In genomic region chr3:126324872-126325498, GRCm38 (mm10) we compare ENCODE assay signal across 20 mouse cellular contexts. TPM values are rescaled to one million over a fixed set of nuclear protein-coding genes. Genes with fewer than 3 reads are reported as not detected.
DNase-seq lines count a peak whose midpoint lies in the region; ATAC-seq and TF ChIP-seq lines count a peak whose summit lies in the region.
"Had no signal": no experiment of that assay in that cellular context is flagged by ENCODE, and none has a peak within 500 bp of the region (broad histone marks: within the 10 kb centered on the region; RNA-seq: fewer than 3 reads in every experiment).

No protein-coding gene starts in this region.

- H3K9ac ChIP-seq in forebrain, embryonic 12.5 days, result no peak overlapping the region
- no peak overlapping the region for H3K9ac ChIP-seq in forebrain, embryonic 15.5 days (replicated peaks)
- H3K9ac ChIP-seq in embryonic facial prominence, embryonic 14.5 days (ENCODE audit: low read depth, low read length), result no peak overlapping the region
- no peak overlapping the region for H3K9ac ChIP-seq in limb, embryonic 14.5 days (ENCODE audit: low read depth, low read length, severe bottlenecking)
- H3K9ac ChIP-seq: heart, embryonic 12.5 days; liver, embryonic 13.5 days had no signal

- peak; percentile 1 to 3 for DNase-seq in left cerebral cortex, postnatal 14 days (ENCODE audit: low spot score in 2 of 2)
- no peak for DNase-seq in left cerebral cortex, adult 11 months (ENCODE audit: low spot score)
- DNase-seq in embryonic facial prominence, embryonic 14.5 days (ENCODE audit: low spot score), result peak; percentile 45
- DNase-seq in limb, embryonic 14.5 days (ENCODE audit: low spot score), result peak; percentile 59
- no peak for DNase-seq in thymus, postnatal 25 days
- DNase-seq in testis, postnatal 10 days (ENCODE audit: low spot score), result no peak
- DNase-seq: cerebellum, adult 11-12 months; gastrocnemius, postnatal 10 days; kidney, adult 8-10 months; kidney, postnatal 36 days; liver, embryonic 13.5 days; lung, postnatal 10 days; right cerebral cortex, postnatal 25 days had no signal

- ATAC-seq in forebrain, embryonic 12.5 days (ENCODE audit: low FRiP score), result peak; percentile 39; the same call in 1 of the 2 replicates
- ATAC-seq in forebrain, embryonic 15.5 days (replicated peaks), result no peak
- ATAC-seq in embryonic facial prominence, embryonic 14.5 days (ENCODE audit: low read depth), result no peak; the same call in 1 of the 2 replicates
- ATAC-seq in limb, embryonic 14.5 days (ENCODE audit: low FRiP score, low read depth), result 0 out of 2 replicates have a peak, but pooled peaks have one; percentile 39

- TF ChIP-seq POLR2A in limb, embryonic 14.5 days (IDR thresholded peaks at IDR 0.05; ENCODE audit: borderline replicate concordance, extremely low read depth, insufficient read depth, insufficient read length), result no peak

- no peak overlapping the region for H3K4me3 ChIP-seq in forebrain, embryonic 12.5 days (replicated peaks)
- H3K4me3 ChIP-seq in forebrain, embryonic 15.5 days, result no peak overlapping the region
- H3K4me3 ChIP-seq in embryonic facial prominence, embryonic 14.5 days (ENCODE audit: low read depth, low read length), result no peak overlapping the region
- no peak overlapping the region for H3K4me3 ChIP-seq in limb, embryonic 14.5 days (replicated peaks; ENCODE audit: low read length)
- H3K4me3 ChIP-seq: heart, embryonic 12.5 days; liver, embryonic 13.5 days; megakaryocyte, embryonic 14.5 days had no signal

- WGBS in forebrain, embryonic 12.5 days, result 36% methylated on average over 4 of the region's 4 CpGs
- WGBS in forebrain, embryonic 15.5 days, result 29% methylated on average over 4 of the region's 4 CpGs
- 21% methylated on average over 4 of the region's 4 CpGs for WGBS in embryonic facial prominence, embryonic 14.5 days
- 29% methylated on average over 4 of the region's 4 CpGs for WGBS in limb, embryonic 14.5 days

- H3K36me3 ChIP-seq in forebrain, embryonic 12.5 days (replicated peaks), result no peaks in the 10 kb centered on the region
- no peaks in the 10 kb centered on the region for H3K36me3 ChIP-seq in forebrain, embryonic 15.5 days
- H3K36me3 ChIP-seq in embryonic facial prominence, embryonic 14.5 days (ENCODE audit: control insufficient read depth, insufficient read depth, low read length), result no peaks in the 10 kb centered on the region
- H3K36me3 ChIP-seq in limb, embryonic 14.5 days (ENCODE audit: control insufficient read depth, insufficient read depth, low read length), result no peaks in the 10 kb centered on the region
- H3K36me3 ChIP-seq: heart, embryonic 12.5 days; liver, embryonic 13.5 days had no signal

- H3K4me2 ChIP-seq in forebrain, embryonic 12.5 days, result no peak overlapping the region
- no peak overlapping the region for H3K4me2 ChIP-seq in forebrain, embryonic 15.5 days (replicated peaks)
- H3K4me2 ChIP-seq in embryonic facial prominence, embryonic 14.5 days (ENCODE audit: low read depth, low read length), result no peak overlapping the region
- H3K4me2 ChIP-seq in limb, embryonic 14.5 days (replicated peaks; ENCODE audit: low read depth, low read length, severe bottlenecking), result no peak overlapping the region
- H3K4me2 ChIP-seq: heart, embryonic 12.5 days; liver, embryonic 13.5 days had no signal

- H3K4me1 ChIP-seq in forebrain, embryonic 12.5 days, result peaks cover 5% of the 10 kb centered on the region
- peaks cover 10% of the 10 kb centered on the region; the same call in 1 of the 2 replicates for H3K4me1 ChIP-seq in forebrain, embryonic 15.5 days
- peaks cover 3% of the 10 kb centered on the region; the same call in 1 of the 2 replicates for H3K4me1 ChIP-seq in embryonic facial prominence, embryonic 14.5 days (ENCODE audit: control insufficient read depth, insufficient read depth, low read length)
- H3K4me1 ChIP-seq in limb, embryonic 14.5 days (ENCODE audit: control insufficient read depth, insufficient read depth, low read length), result peaks cover 11% of the 10 kb centered on the region; the same call in 1 of the 2 replicates
- H3K4me1 ChIP-seq: heart, embryonic 12.5 days; liver, embryonic 13.5 days; megakaryocyte, embryonic 14.5 days had no signal

- no peaks in the 10 kb centered on the region for H3K9me3 ChIP-seq in forebrain, embryonic 12.5 days
- no peaks in the 10 kb centered on the region for H3K9me3 ChIP-seq in forebrain, embryonic 15.5 days
- no peaks in the 10 kb centered on the region for H3K9me3 ChIP-seq in embryonic facial prominence, embryonic 14.5 days (ENCODE audit: control insufficient read depth, low read length)
- no peaks in the 10 kb centered on the region for H3K9me3 ChIP-seq in limb, embryonic 14.5 days (ENCODE audit: control insufficient read depth, low read length)
- H3K9me3 ChIP-seq: heart, embryonic 12.5 days; liver, embryonic 13.5 days had no signal

- intact Hi-C loops in left cerebral cortex, postnatal 14 days (cut with DNase I), result no loop called here

- H3K27me3 ChIP-seq in forebrain, embryonic 12.5 days, result no peaks in the 10 kb centered on the region
- H3K27me3 ChIP-seq in forebrain, embryonic 15.5 days, result no peaks in the 10 kb centered on the region
- H3K27me3 ChIP-seq in embryonic facial prominence, embryonic 14.5 days (replicated peaks; ENCODE audit: control insufficient read depth, insufficient read depth, low read length), result no peaks in the 10 kb centered on the region
- H3K27me3 ChIP-seq in limb, embryonic 14.5 days (ENCODE audit: control insufficient read depth, insufficient read depth, low read length), result no peaks in the 10 kb centered on the region
- H3K27me3 ChIP-seq: heart, embryonic 12.5 days; liver, embryonic 13.5 days; megakaryocyte, embryonic 14.5 days had no signal

- no peak overlapping the region for H3K27ac ChIP-seq in forebrain, embryonic 12.5 days
- H3K27ac ChIP-seq in forebrain, embryonic 15.5 days (replicated peaks), result no peak overlapping the region
- no peak overlapping the region for H3K27ac ChIP-seq in embryonic facial prominence, embryonic 14.5 days (replicated peaks; ENCODE audit: low read depth, low read length)
- H3K27ac ChIP-seq in limb, embryonic 14.5 days (replicated peaks; ENCODE audit: low read depth, low read length), result no peak overlapping the region
- H3K27ac ChIP-seq: liver, embryonic 13.5 days had no signal

RNA-seq across cellular contexts. Expression of gene Arsj, which starts 38.5 kb away (rescaled TPM):
- polyA plus RNA-seq in forebrain, embryonic 12.5 days (2016; fragmentation: Nextera tagmentation; extraction: Ambion mirVana), result 0.22 and 0.27 TPM in 2 replicates
- 0.11 and 0.14 TPM in 2 replicates for polyA plus RNA-seq in forebrain, embryonic 15.5 days (2015; fragmentation: Nextera tagmentation; extraction: Ambion mirVana)
- 1 to 10 TPM; 1.4 to 1.8 TPM for total RNA-seq in left cerebral cortex, postnatal 14 days (2021)
- 5.0 and 5.6 TPM in 2 replicates for polyA plus RNA-seq in embryonic facial prominence, embryonic 14.5 days (2014; fragmentation: Nextera tagmentation; extraction: Ambion mirVana)
- 5.1 and 5.3 TPM in 2 replicates for polyA plus RNA-seq in limb, embryonic 14.5 days (2012; rRNA removed)
- polyA plus RNA-seq in limb, embryonic 14.5 days (2014; fragmentation: Nextera tagmentation; extraction: Ambion mirVana), result 6.4 and 6.5 TPM in 2 replicates
- total RNA-seq: common myeloid progenitor, adult 5-6 weeks; hematopoietic stem cell, adult 5-6 weeks had no signal
- polyA plus RNA-seq: liver, embryonic 13.5 days; testis, adult 2 months had no signal

Comparison
In these comparisons a context has a peak if more than half of its experiments do, and no peak if none do; other contexts are left out.
1. ATAC-seq: peak in forebrain, embryonic 12.5 days (single experiment) and limb, embryonic 14.5 days (single experiment); none in forebrain, embryonic 15.5 days (single experiment) and embryonic facial prominence, embryonic 14.5 days (single experiment).
2. DNase-seq: peak in left cerebral cortex, postnatal 14 days (2 of 2), embryonic facial prominence, embryonic 14.5 days (single experiment) and limb, embryonic 14.5 days (single experiment); none in left cerebral cortex, adult 11 months (single experiment), thymus, postnatal 25 days (single experiment) and testis, postnatal 10 days (single experiment).